10 mouse cellular contexts compared by ENCODE assay signal in the genomic region with DNA sequence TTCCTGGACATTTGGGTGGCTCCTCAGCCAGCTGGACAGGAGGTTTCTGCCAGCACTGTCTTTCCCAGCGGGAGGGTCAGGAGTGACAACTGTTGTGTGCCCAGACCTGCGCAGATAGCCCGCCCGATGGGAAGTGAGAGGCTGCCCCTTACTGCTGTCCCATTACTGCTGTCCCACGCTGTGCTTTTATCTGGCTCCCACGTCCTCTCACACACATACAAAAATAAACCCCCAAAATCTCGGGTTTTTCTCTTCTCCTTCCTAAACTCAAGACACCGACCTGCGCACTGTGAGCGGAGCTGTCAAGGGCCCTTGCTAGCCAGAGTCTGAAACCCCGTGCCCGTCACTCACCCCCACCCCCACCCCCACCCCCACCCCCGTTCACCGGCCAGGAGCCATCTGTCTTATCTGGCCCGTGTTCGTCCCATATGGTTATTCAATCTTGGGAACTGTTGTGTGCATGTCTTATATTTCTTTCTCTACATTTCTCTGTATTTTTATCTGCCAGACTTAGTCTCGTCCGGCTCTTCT.
DNase-seq lines count a peak whose midpoint lies in the region; ATAC-seq and TF ChIP-seq lines count a peak whose summit lies in the region.
"Had no signal": no experiment of that assay in that cellular context is flagged by ENCODE, and none has a peak within 500 bp of the region (broad histone marks: within the 10 kb centered on the region; RNA-seq: fewer than 3 reads in every experiment).

No protein-coding gene starts in this region.

- DNase-seq in hindbrain, postnatal 0 days (ENCODE audit: low spot score): peak; percentile 58
- peak; percentile 99 for DNase-seq in cerebellum, adult 11-12 months
- peak; percentile 13 to 27 for DNase-seq in heart, postnatal 14 days
- no peak for DNase-seq in spleen, postnatal 4 days (ENCODE audit: low spot score in 2 of 2)
- no peak for DNase-seq in spleen, postnatal 14 days (ENCODE audit: low spot score in 2 of 2)
- no peak for DNase-seq in kidney, postnatal 14 days
- DNase-seq: gastrocnemius, postnatal 36 days had no signal

- intact Hi-C loops in heart, postnatal 14 days (cut with DNase I): no loop called here

- no peak overlapping the region for H3K9ac ChIP-seq in hindbrain, postnatal 0 days (replicated peaks; ENCODE audit: low read length)
- H3K9ac ChIP-seq in hindbrain, embryonic 13.5 days: no peak overlapping the region
- H3K9ac ChIP-seq in ES-Bruce4 (ENCODE audit: low read depth, poor library complexity, severe bottlenecking): peak overlapping the region; percentile 34
- H3K9ac ChIP-seq: midbrain, embryonic 12.5 days had no signal

- peak; percentile 69 for ATAC-seq in hindbrain, postnatal 0 days
- no peak for ATAC-seq in hindbrain, embryonic 13.5 days (ENCODE audit: low FRiP score)

- H3K27ac ChIP-seq in hindbrain, postnatal 0 days: peak overlapping the region; percentile 64; the same call in 1 of the 2 replicates
- no peak overlapping the region for H3K27ac ChIP-seq in hindbrain, embryonic 13.5 days
- H3K27ac ChIP-seq in ES-Bruce4 (ENCODE audit: insufficient read depth, low read length): no peak overlapping the region
- H3K27ac ChIP-seq: midbrain, embryonic 12.5 days had no signal

- WGBS in hindbrain, postnatal 0 days: 42% methylated on average over 18 of the region's 18 CpGs
- 56% methylated on average over 18 of the region's 18 CpGs for WGBS in hindbrain, embryonic 13.5 days

- TF ChIP-seq EP300 in ES-Bruce4 (IDR thresholded peaks at IDR 0.05; ENCODE audit: insufficient read depth, low read depth, low read length): no peak

- H3K27me3 ChIP-seq in hindbrain, postnatal 0 days (ENCODE audit: insufficient read depth, low read length): no peaks in the 10 kb centered on the region
- H3K27me3 ChIP-seq in hindbrain, embryonic 13.5 days: no peaks in the 10 kb centered on the region
- no peaks in the 10 kb centered on the region for H3K27me3 ChIP-seq in ES-Bruce4 (ENCODE audit: control insufficient read depth, insufficient read depth, low read length, poor library complexity, severe bottlenecking)
- H3K27me3 ChIP-seq: midbrain, embryonic 12.5 days had no signal

- no peak for TF ChIP-seq CTCF in hindbrain, postnatal 0 days (IDR thresholded peaks at IDR 0.05; ENCODE audit: low read depth)
- no peak for TF ChIP-seq CTCF in ES-Bruce4 (IDR thresholded peaks at IDR 0.05; ENCODE audit: low read depth, low read length)

- peak overlapping the region; percentile 38 for H3K4me2 ChIP-seq in hindbrain, postnatal 0 days (ENCODE audit: low read depth, low read length)
- H3K4me2 ChIP-seq in hindbrain, embryonic 13.5 days: no peak overlapping the region
- H3K4me2 ChIP-seq: midbrain, embryonic 12.5 days had no signal

- no peaks in the 10 kb centered on the region for H3K36me3 ChIP-seq in hindbrain, postnatal 0 days (ENCODE audit: insufficient read depth, low read length)
- no peaks in the 10 kb centered on the region for H3K36me3 ChIP-seq in hindbrain, embryonic 13.5 days
- H3K36me3 ChIP-seq in ES-Bruce4 (ENCODE audit: control insufficient read depth, insufficient read depth, low read length, poor library complexity, severe bottlenecking): no peaks in the 10 kb centered on the region
- H3K36me3 ChIP-seq: midbrain, embryonic 12.5 days had no signal

- no peak overlapping the region for H3K4me3 ChIP-seq in hindbrain, postnatal 0 days (ENCODE audit: low read length)
- H3K4me3 ChIP-seq in hindbrain, embryonic 13.5 days: no peak overlapping the region
- peak overlapping the region; percentile 37; the same call in 1 of the 2 replicates for H3K4me3 ChIP-seq in ES-Bruce4 (ENCODE audit: low read depth, low read length)
- H3K4me3 ChIP-seq: midbrain, embryonic 12.5 days had no signal

- TF ChIP-seq POLR2A in ES-Bruce4 (IDR thresholded peaks at IDR 0.05; ENCODE audit: insufficient read depth, low read length): no peak

- H3K4me1 ChIP-seq in hindbrain, postnatal 0 days (ENCODE audit: insufficient read depth, low read length): peaks cover 6% of the 10 kb centered on the region; the same call in 1 of the 2 replicates
- peaks cover 13% of the 10 kb centered on the region for H3K4me1 ChIP-seq in hindbrain, embryonic 13.5 days (replicated peaks)
- H3K4me1 ChIP-seq in ES-Bruce4 (ENCODE audit: control insufficient read depth, insufficient read depth, low read length): no peaks in the 10 kb centered on the region

- no peaks in the 10 kb centered on the region for H3K9me3 ChIP-seq in hindbrain, postnatal 0 days (ENCODE audit: low read length)
- H3K9me3 ChIP-seq in hindbrain, embryonic 13.5 days: no peaks in the 10 kb centered on the region
- no peaks in the 10 kb centered on the region for H3K9me3 ChIP-seq in ES-Bruce4 (replicated peaks; ENCODE audit: control insufficient read depth, insufficient read depth, low read length, poor library complexity, severe bottlenecking)
- H3K9me3 ChIP-seq: midbrain, embryonic 12.5 days had no signal

Comparison
In these comparisons a context has a peak if more than half of its experiments do, and no peak if none do; other contexts are left out.
1. DNase-seq: peak in hindbrain, postnatal 0 days (single experiment), cerebellum, adult 11-12 months (single experiment) and heart, postnatal 14 days (2 of 2); none in spleen, postnatal 4 days (0 of 2), spleen, postnatal 14 days (0 of 2) and kidney, postnatal 14 days (single experiment).